Mouse (Mus musculus) midbrain, embryonic 16.5 days (tissue): ENCODE results near the gene Calm4. TPM values are rescaled to one million over a fixed set of nuclear protein-coding genes. Genes with fewer than 3 reads are reported as not detected.
"Not testable (repeated sequence)": the region's sequence is repeated elsewhere in the genome, so short reads cannot be mapped to it uniquely, and the experiment has no call there.

ENCODE experiments used
- ATAC-seq: fragments of 200-750 bp; cut with Nextera tagmentation; 2 replicates; pipeline ENCODE4 v1.8.0; 2017; ENCODE audit warnings: moderate TSS enrichment
- H3K27ac ChIP-seq: fragments of 300-500 bp; sonication (generic); 2 replicates; pipeline ENCODE4 v1.5.1; 2014; ENCODE audit warnings: mild to moderate bottlenecking, low read length, mixed read lengths
- H3K27me3 ChIP-seq: fragments of 300-500 bp; sonication (generic); 2 replicates; pipeline ENCODE4 v1.6.1; 2014; ENCODE audit warnings: low read depth, low read length, mixed read lengths; ENCODE audit not compliant: control insufficient read depth, insufficient read depth
- H3K36me3 ChIP-seq: fragments of 300-500 bp; sonication (generic); 2 replicates; pipeline ENCODE4 v1.6.1; 2014; ENCODE audit warnings: mild to moderate bottlenecking, low read length, moderate library complexity, mixed read lengths; ENCODE audit not compliant: control insufficient read depth, insufficient read depth
- H3K4me1 ChIP-seq: fragments of 300-500 bp; sonication (generic); 2 replicates; pipeline ENCODE4 v1.6.1; 2014; ENCODE audit warnings: mild to moderate bottlenecking, low read length, mixed read lengths; ENCODE audit not compliant: control insufficient read depth, insufficient read depth
- H3K4me2 ChIP-seq: fragments of 300-500 bp; sonication (generic); 2 replicates; pipeline ENCODE4 v1.6.1; 2014; ENCODE audit warnings: mild to moderate bottlenecking, low read length, mixed read lengths
- H3K4me3 ChIP-seq: fragments of 300-500 bp; sonication (generic); 2 replicates; pipeline ENCODE4 v1.5.1; 2014; ENCODE audit warnings: low read depth, mild to moderate bottlenecking, low read length, moderate library complexity, mixed read lengths
- H3K9ac ChIP-seq: fragments of 300-500 bp; sonication (generic); 2 replicates; pipeline ENCODE4 v1.6.1; 2014; ENCODE audit warnings: low read depth, low read length, mixed read lengths
- H3K9me3 ChIP-seq: fragments of 300-500 bp; sonication (generic); replicated peaks from 2 replicates; pipeline ENCODE4 v1.6.1; 2014; ENCODE audit warnings: mild to moderate bottlenecking, low read length, mixed read lengths; ENCODE audit not compliant: control insufficient read depth, poor library complexity, severe bottlenecking
- WGBS: fragments of 180-500 bp; shearing (Covaris S2); extraction: QIAGEN DNeasy Blood & Tissue Kit; methylation state at CpG from one replicate; pipeline ENCODE4 v1.1.7; 2014; 5-methylcytosine and 5-hydroxymethylcytosine counted together
- polyA plus RNA-seq: library from polyadenylated mRNA; unstranded; fragments of >200 nt; fragmentation: Nextera tagmentation; extraction: Ambion mirVana; gene quantifications from 2 replicates; pipeline ENCODE4 v1.2.1, GENCODE M21; 2015

Gene Calm4
- polyA plus RNA-seq, 1 experiment from 2014 or later, result not detected

- WGBS, result 75% methylated on average over 7 of the region's 7 CpGs
- H3K9ac ChIP-seq, result no peak overlapping the region
- no peaks in the 10 kb centered on the region for H3K9me3 ChIP-seq
- H3K4me1 ChIP-seq, result no peaks in the 10 kb centered on the region
- H3K4me3 ChIP-seq, result no peak overlapping the region
- H3K36me3 ChIP-seq, result no peaks in the 10 kb centered on the region
- no peak for ATAC-seq
- H3K27ac ChIP-seq, result no peak overlapping the region
- no peaks in the 10 kb centered on the region for H3K27me3 ChIP-seq
- no peak overlapping the region for H3K4me2 ChIP-seq
Observed at GRCm38 (mm10) chr13:3807131-3807827, 30.3 kb upstream of the Calm4 start.

GRCm38 (mm10) chr13:3818012-3818739 lies 19.4 kb upstream of the Calm4 start:
- 85% methylated on average over 5 of the region's 5 CpGs for WGBS
- Histone ChIP-seq H3K27me3 (no peaks in the 10 kb centered on the region), H3K36me3 (no peaks in the 10 kb centered on the region), H3K4me1 (no peaks in the 10 kb centered on the region), H3K27ac (no peak overlapping the region), H3K4me3 (no peak overlapping the region), H3K9ac (no peak overlapping the region), H3K9me3 (no peaks in the 10 kb centered on the region), H3K4me2 (no peak overlapping the region)
- ATAC-seq, result no peak

DNA sequence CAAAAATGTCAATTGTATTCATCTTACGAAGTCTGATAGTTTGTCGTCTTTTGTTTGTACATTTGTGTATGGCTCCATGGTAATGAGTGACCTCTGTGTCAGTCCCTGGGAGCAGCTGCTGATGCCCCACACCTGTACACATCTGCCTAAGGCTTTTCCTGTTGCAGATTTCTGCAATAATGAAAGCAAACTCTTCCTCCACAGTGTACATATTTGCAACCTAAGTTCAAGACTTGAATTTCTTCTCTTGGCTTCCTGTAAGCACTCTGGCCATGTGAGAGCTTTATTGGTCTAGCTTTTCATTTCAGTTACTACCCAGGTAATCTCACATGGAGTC lies 18.8 kb upstream of the Calm4 start:
- no peaks in the 10 kb centered on the region for H3K27me3 ChIP-seq
- H3K36me3 ChIP-seq, result no peaks in the 10 kb centered on the region
- H3K4me1 ChIP-seq, result no peaks in the 10 kb centered on the region
- H3K4me3 ChIP-seq, result no peak overlapping the region
- no peak overlapping the region for H3K9ac ChIP-seq
- no peaks in the 10 kb centered on the region for H3K9me3 ChIP-seq
- no peak overlapping the region for H3K27ac ChIP-seq
- 88% methylated on average over 2 of the region's 2 CpGs for WGBS
- H3K4me2 ChIP-seq, result no peak overlapping the region
- no peak for ATAC-seq

GRCm38 (mm10) chr13:3822105-3822504 lies 15.5 kb upstream of the Calm4 start:
- H3K9ac ChIP-seq, result no peak overlapping the region
- H3K9me3 ChIP-seq, result no peaks in the 10 kb centered on the region
- no peak overlapping the region for H3K27ac ChIP-seq
- no peak overlapping the region for H3K4me2 ChIP-seq
- no peak for ATAC-seq
- H3K4me1 ChIP-seq, result no peaks in the 10 kb centered on the region
- no peak overlapping the region for H3K4me3 ChIP-seq
- H3K36me3 ChIP-seq, result no peaks in the 10 kb centered on the region
- no peaks in the 10 kb centered on the region for H3K27me3 ChIP-seq
- 66% methylated on average over 4 of the region's 4 CpGs for WGBS

GRCm38 (mm10) chr13:3825726-3826125 lies 11.8 kb upstream of the Calm4 start:
- H3K4me2 ChIP-seq, result no peak overlapping the region
- H3K36me3 ChIP-seq, result no peaks in the 10 kb centered on the region
- no peaks in the 10 kb centered on the region for H3K4me1 ChIP-seq
- no peaks in the 10 kb centered on the region for H3K9me3 ChIP-seq
- H3K4me3 ChIP-seq, result no peak overlapping the region
- no peak overlapping the region for H3K9ac ChIP-seq
- H3K27ac ChIP-seq, result no peak overlapping the region
- H3K27me3 ChIP-seq, result no peaks in the 10 kb centered on the region
- no peak for ATAC-seq

GRCm38 (mm10) chr13:3831546-3831945 lies 6.0 kb upstream of the Calm4 start:
- WGBS, result 87% methylated on average over 5 of the region's 5 CpGs
- Histone ChIP-seq H3K27ac (no peak overlapping the region), H3K4me2 (no peak overlapping the region), H3K9me3 (no peaks in the 10 kb centered on the region), H3K36me3 (no peaks in the 10 kb centered on the region), H3K9ac (no peak overlapping the region), H3K27me3 (no peaks in the 10 kb centered on the region), H3K4me1 (no peaks in the 10 kb centered on the region), H3K4me3 (no peak overlapping the region)
- no peak for ATAC-seq

- ATAC-seq, result no peak
- no peak overlapping the region for H3K9ac ChIP-seq
- no peaks in the 10 kb centered on the region for H3K36me3 ChIP-seq
- no peaks in the 10 kb centered on the region for H3K4me1 ChIP-seq
- H3K9me3 ChIP-seq, result no peaks in the 10 kb centered on the region
- no peak overlapping the region for H3K4me2 ChIP-seq
- H3K27ac ChIP-seq, result no peak overlapping the region
- no peak overlapping the region for H3K4me3 ChIP-seq
- 76% methylated on average over 1 of the region's 1 CpGs for WGBS
- no peaks in the 10 kb centered on the region for H3K27me3 ChIP-seq
Observed at GRCm38 (mm10) chr13:3831994-3832393, 5.6 kb upstream of the Calm4 start.

DNA sequence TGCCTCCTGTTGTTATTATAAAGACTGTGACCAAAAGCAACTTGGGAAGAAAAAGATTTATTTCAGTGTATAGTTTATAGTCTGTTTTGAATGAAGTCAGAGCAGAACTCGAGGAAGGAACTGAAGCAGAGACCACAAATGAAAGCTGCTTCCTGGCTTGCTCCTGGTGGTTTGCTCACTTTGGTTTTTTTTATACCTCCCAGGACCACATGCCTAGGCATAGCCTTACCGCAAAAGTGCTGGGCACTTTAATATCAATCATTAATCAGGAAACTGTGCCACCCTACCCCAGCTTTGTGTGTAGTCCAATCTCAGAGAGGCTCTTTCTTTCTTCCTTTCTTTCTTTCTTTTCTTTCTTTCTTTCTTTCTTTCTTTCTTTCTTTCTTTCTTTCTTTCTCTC lies 5.1 kb upstream of the Calm4 start:
- H3K27me3 ChIP-seq, result no peaks in the 10 kb centered on the region

DNA sequence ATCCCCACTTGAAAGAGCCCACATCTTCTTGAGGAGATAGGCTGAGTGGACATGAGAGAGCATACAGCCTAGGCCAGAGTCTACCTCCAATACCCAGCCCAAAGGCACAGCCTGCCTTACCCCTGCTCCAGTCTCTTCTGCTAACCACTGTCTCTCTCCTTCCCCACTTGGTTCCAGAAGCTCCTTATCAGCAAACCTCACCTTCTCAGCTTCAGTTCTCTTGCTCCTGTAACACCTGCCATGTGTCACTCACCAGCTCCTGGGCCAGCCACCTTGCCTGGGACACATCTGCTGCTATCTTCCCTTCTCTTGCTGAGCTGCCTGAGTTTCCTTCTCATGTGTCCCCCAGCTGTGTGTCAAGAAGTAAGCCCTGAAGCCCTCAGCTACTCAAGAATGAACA lies 3.9 kb upstream of the Calm4 start:
- not testable (repeated sequence) for H3K4me3 ChIP-seq, H3K9ac ChIP-seq, H3K4me2 ChIP-seq, H3K4me1 ChIP-seq, H3K27me3 ChIP-seq, H3K36me3 ChIP-seq, H3K27ac ChIP-seq, H3K9me3 ChIP-seq, ATAC-seq

More for the DNA sequence above, 5.1 kb upstream of the Calm4 start:
- no peak for ATAC-seq
- no peaks in the 10 kb centered on the region for H3K9me3 ChIP-seq
- no peak overlapping the region for H3K9ac ChIP-seq
- H3K4me1 ChIP-seq, result no peaks in the 10 kb centered on the region
- no peak overlapping the region for H3K4me3 ChIP-seq
- H3K36me3 ChIP-seq, result no peaks in the 10 kb centered on the region
- WGBS, result 71% methylated on average over 2 of the region's 2 CpGs
- no peak overlapping the region for H3K27ac ChIP-seq
- H3K4me2 ChIP-seq, result no peak overlapping the region
